In the genomic region with DNA sequence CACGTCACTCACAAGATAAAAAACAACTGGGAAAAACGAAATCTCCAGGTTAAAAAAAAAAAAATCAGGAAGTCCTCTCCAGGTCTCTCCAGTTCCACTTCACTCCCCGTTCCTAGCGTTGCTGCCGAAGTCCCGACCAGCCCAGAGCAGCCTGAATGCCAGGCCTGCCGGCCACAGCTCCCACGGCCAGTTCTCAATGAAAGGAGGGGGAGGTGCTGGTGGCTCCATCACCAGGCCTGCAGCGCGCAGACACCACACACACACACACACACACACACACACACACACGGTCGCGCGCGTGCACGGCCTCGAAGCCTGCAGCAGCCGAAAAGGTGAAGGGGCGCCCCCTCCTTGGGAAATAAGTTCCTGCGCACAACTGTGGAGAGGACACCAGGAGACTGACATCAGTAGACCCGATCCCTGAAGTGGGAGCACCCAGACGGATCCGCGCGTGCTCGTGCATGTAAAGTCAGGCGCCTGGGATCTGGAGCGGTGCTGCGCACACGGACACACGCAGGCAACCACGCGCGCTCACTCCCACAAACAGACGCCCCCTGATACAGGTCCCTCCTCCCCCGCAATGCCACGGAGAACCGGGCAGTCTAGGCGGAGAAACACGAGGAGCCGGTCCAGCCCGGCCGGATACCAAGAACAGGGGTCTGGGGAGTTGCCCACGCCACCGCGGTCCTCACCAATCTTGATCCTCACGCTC, we compare ENCODE assay signal across 7 mouse cellular contexts. TPM values are rescaled to one million over a fixed set of nuclear protein-coding genes. Genes with fewer than 3 reads are reported as not detected.
DNase-seq lines count a peak whose midpoint lies in the region; ATAC-seq and TF ChIP-seq lines count a peak whose summit lies in the region.

No protein-coding gene starts in this region.

- peak; percentile 63 for DNase-seq in adrenal gland, adult 8-10 months
- DNase-seq in embryo, embryonic 10 days (ENCODE audit: low spot score) = peak; percentile 76
- peak; percentile 75 for DNase-seq in gastrocnemius, postnatal 14 days
- peak; percentile 51 for DNase-seq in kidney, adult 18-20 months

- peak overlapping the region; percentile 65 for H3K9ac ChIP-seq in limb, embryonic 12.5 days (replicated peaks)
- H3K9ac ChIP-seq in midbrain, embryonic 13.5 days (replicated peaks) = peak overlapping the region; percentile 77

- H3K27ac ChIP-seq in limb, embryonic 12.5 days = peak overlapping the region; percentile 79
- H3K27ac ChIP-seq in midbrain, embryonic 13.5 days = peak overlapping the region; percentile 90
- peak overlapping the region; percentile 60 for H3K27ac ChIP-seq in small intestine, adult 2 months (ENCODE audit: insufficient read depth, low read depth, low read length)

- H3K4me1 ChIP-seq in limb, embryonic 12.5 days (replicated peaks) = peaks cover 18% of the 10 kb centered on the region
- H3K4me1 ChIP-seq in midbrain, embryonic 13.5 days (replicated peaks) = peaks cover 40% of the 10 kb centered on the region
- peaks cover 16% of the 10 kb centered on the region for H3K4me1 ChIP-seq in small intestine, adult 2 months (ENCODE audit: control insufficient read depth, insufficient read depth, insufficient read length, low read length)

- peak; percentile 50 for ATAC-seq in limb, embryonic 12.5 days (ENCODE audit: insufficient number of reproducible peaks, insufficient read depth, low FRiP score, low TSS enrichment, low read depth)
- peak; percentile 74 for ATAC-seq in midbrain, embryonic 13.5 days

- peak overlapping the region; percentile 60 for H3K4me3 ChIP-seq in limb, embryonic 12.5 days (replicated peaks)
- H3K4me3 ChIP-seq in midbrain, embryonic 13.5 days (replicated peaks) = peak overlapping the region; percentile 82
- peak overlapping the region; percentile 90 for H3K4me3 ChIP-seq in small intestine, adult 2 months (ENCODE audit: low read depth, low read length)

- WGBS in limb, embryonic 12.5 days = under 1% methylated on average over 47 of the region's 47 CpGs
- under 1% methylated on average over 46 of the region's 47 CpGs for WGBS in midbrain, embryonic 13.5 days
- under 1% methylated on average over 47 of the region's 47 CpGs for WGBS in small intestine, adult 2 months

- TF ChIP-seq POLR2A in small intestine, adult 2 months (IDR thresholded peaks at IDR 0.05; ENCODE audit: low read depth, low read length) = no peak

- H3K9me3 ChIP-seq in limb, embryonic 12.5 days = no peaks in the 10 kb centered on the region
- H3K9me3 ChIP-seq in midbrain, embryonic 13.5 days = no peaks in the 10 kb centered on the region

- H3K27me3 ChIP-seq in limb, embryonic 12.5 days = peaks cover 23% of the 10 kb centered on the region
- 0 out of 2 replicates have a peak, but pooled peaks cover 6% of the 10 kb centered on the region for H3K27me3 ChIP-seq in midbrain, embryonic 13.5 days
- no peaks in the 10 kb centered on the region for H3K27me3 ChIP-seq in small intestine, adult 2 months (ENCODE audit: control insufficient read depth, insufficient read depth, low read length)

- TF ChIP-seq CTCF in small intestine, adult 2 months (IDR thresholded peaks at IDR 0.05; ENCODE audit: extremely low read depth, insufficient read length, insufficient replicate concordance, low read depth, low read length) = no peak

- intact Hi-C loops in gastrocnemius, postnatal 14 days (cut with DNase I; ENCODE audit: low total_unique reads) = no loop called here

- H3K4me2 ChIP-seq in limb, embryonic 12.5 days = peak overlapping the region; percentile 91
- peak overlapping the region; percentile 82 for H3K4me2 ChIP-seq in midbrain, embryonic 13.5 days (replicated peaks)

- no peaks in the 10 kb centered on the region for H3K36me3 ChIP-seq in limb, embryonic 12.5 days
- no peaks in the 10 kb centered on the region for H3K36me3 ChIP-seq in midbrain, embryonic 13.5 days
- no peaks in the 10 kb centered on the region for H3K36me3 ChIP-seq in small intestine, adult 2 months (ENCODE audit: control insufficient read depth, insufficient read depth, low read length)

RNA-seq across cellular contexts. Expression of a gene that starts 0.5 kb away (rescaled TPM):
- 10 to 100 TPM; 27.8 to 46.6 (median 33.1) TPM for total RNA-seq in adrenal gland, adult 8-10 months (2022)
- 10 to 100 TPM; 18.5 to 18.8 TPM for total RNA-seq in gastrocnemius, postnatal 14 days (2021)
- 20.2 and 24.9 TPM in 2 replicates for polyA plus RNA-seq in limb, embryonic 12.5 days (2016; fragmentation: Nextera tagmentation; extraction: Ambion mirVana)
- 20.6 and 21.7 TPM in 2 replicates for polyA plus RNA-seq in midbrain, embryonic 13.5 days (2015; fragmentation: Nextera tagmentation; extraction: Ambion mirVana)
- polyA plus RNA-seq in small intestine, adult 2 months (2012; rRNA removed) = 8.5 and 13.1 TPM in 2 replicates

RNA-seq across cellular contexts. Expression of a gene that starts 28.8 kb away (rescaled TPM):
- total RNA-seq in adrenal gland, adult 8-10 months (2022) = under 1 TPM in 3 of 4 experiments, not detected in 1; 0.37 to 0.67 (median 0.45) TPM
- total RNA-seq in gastrocnemius, postnatal 14 days (2021) = not detected
- polyA plus RNA-seq in limb, embryonic 12.5 days (2016; fragmentation: Nextera tagmentation; extraction: Ambion mirVana) = 0.06 and 0.14 TPM in 2 replicates
- 2.2 and 3.1 TPM in 2 replicates for polyA plus RNA-seq in midbrain, embryonic 13.5 days (2015; fragmentation: Nextera tagmentation; extraction: Ambion mirVana)
- not detected in 2 replicates for polyA plus RNA-seq in small intestine, adult 2 months (2012; rRNA removed)

Comparison
In these comparisons a context has a peak if more than half of its experiments do, and no peak if none do; other contexts are left out.
1. Peak in every context shown above with its lines: DNase-seq, ATAC-seq, H3K4me3 ChIP-seq and H3K27ac ChIP-seq.